ENCODE assay signal across 13 mouse cellular contexts in the genomic region with DNA sequence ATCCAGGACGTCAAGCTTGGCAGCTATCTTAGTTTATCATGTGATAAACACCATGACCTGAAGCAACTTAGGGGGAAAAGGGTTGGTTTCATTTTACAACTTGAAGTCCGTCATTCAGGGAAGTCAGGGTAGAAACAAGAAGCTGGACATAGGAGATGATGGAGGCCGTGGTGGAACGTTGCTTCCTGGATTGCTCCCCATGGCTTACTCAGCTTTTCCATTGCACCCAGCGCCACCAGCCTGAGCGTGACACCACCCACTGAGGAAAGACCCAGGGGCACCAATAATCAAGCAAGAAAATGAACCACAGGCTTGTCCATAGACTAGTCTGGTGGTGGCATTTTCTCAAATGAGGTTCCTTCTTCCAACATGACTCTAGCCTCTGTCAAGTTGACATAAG. TPM values are rescaled to one million over a fixed set of nuclear protein-coding genes. Genes with fewer than 3 reads are reported as not detected.
DNase-seq lines count a peak whose midpoint lies in the region; ATAC-seq and TF ChIP-seq lines count a peak whose summit lies in the region.
"Had no signal": no experiment of that assay in that cellular context is flagged by ENCODE, and none has a peak within 500 bp of the region (broad histone marks: within the 10 kb centered on the region; RNA-seq: fewer than 3 reads in every experiment).

No protein-coding gene starts in this region.

- no peaks in the 10 kb centered on the region for H3K27me3 ChIP-seq in heart, adult 2 months (ENCODE audit: control insufficient read depth, insufficient read depth, low read length)
- H3K27me3 ChIP-seq: heart, embryonic 15.5 days had no signal

- no peaks in the 10 kb centered on the region; the same call in 1 of the 2 replicates for H3K36me3 ChIP-seq in heart, adult 2 months (ENCODE audit: control insufficient read depth, insufficient read depth, low read length)

- TF ChIP-seq EP300 in heart, adult 2 months (IDR thresholded peaks at IDR 0.05; ENCODE audit: insufficient read depth, low read depth, low read length), result no peak

- DNase-seq in heart, adult 2 months, result peak in 1 of 2 experiments; percentile 46
- no peak for DNase-seq in heart, postnatal 4 days
- DNase-seq in 416B (ENCODE audit: low read depth), result peak; percentile 69
- DNase-seq in thymus, postnatal 14 days, result no peak
- no peak for DNase-seq in right cerebral cortex, postnatal 25 days
- no peak for DNase-seq in layer of hippocampus, adult 11-12 months (ENCODE audit: low spot score)
- DNase-seq: kidney, postnatal 36 days had no signal

- WGBS in heart, adult 2 months, result 71% methylated on average over 6 of the region's 6 CpGs

- intact Hi-C loops in heart, adult 2 months (cut with DNase I), result no loop called here

- H3K4me1 ChIP-seq in heart, adult 2 months (ENCODE audit: control insufficient read depth, insufficient read depth, low read length), result peaks cover 4% of the 10 kb centered on the region; the same call in 1 of the 2 replicates

- no peak overlapping the region for H3K9ac ChIP-seq in heart, adult 2 months (ENCODE audit: low read depth, low read length)
- H3K9ac ChIP-seq: heart, embryonic 15.5 days had no signal

- TF ChIP-seq POLR2A in heart, adult 2 months (IDR thresholded peaks at IDR 0.05; ENCODE audit: insufficient read depth, low read depth, low read length), result no peak

- H3K79me2 ChIP-seq in heart, adult 2 months (replicated peaks; ENCODE audit: control insufficient read depth, insufficient read depth, low read length), result no peaks in the 10 kb centered on the region; the same call in 1 of the 2 replicates

- peak overlapping the region; percentile 56 for H3K27ac ChIP-seq in heart, adult 2 months
- H3K27ac ChIP-seq: forebrain, embryonic 10.5 days; heart, embryonic 15.5 days had no signal

- peak; percentile 75 for ATAC-seq in granulocyte monocyte progenitor cell, adult 5-6 weeks (replicated peaks; ENCODE audit: poor library complexity, severe bottlenecking)
- peak; percentile 43 for ATAC-seq in megakaryocyte, adult 5-6 weeks (ENCODE audit: poor library complexity, severe bottlenecking)
- ATAC-seq: inflammation-experienced regulatory T-cells, adult 6 months had no signal

- TF ChIP-seq CTCF in heart, adult 2 months (IDR thresholded peaks at IDR 0.05), result no peak

- H3K4me3 ChIP-seq in heart, adult 2 months, result no peak overlapping the region
- H3K4me3 ChIP-seq: forebrain, embryonic 10.5 days; heart, embryonic 15.5 days had no signal

RNA-seq across cellular contexts. Expression of a gene that starts 11.1 kb away (rescaled TPM):
- total RNA-seq in heart, adult 2 months (2021), result 10 to 100 TPM in 1 of 2 experiments, 1 to 10 TPM in 1; 9.9 to 11.1 TPM
- polyA plus RNA-seq in heart, adult 2 months (2012; rRNA removed), result 16.5 and 18.8 TPM in 2 replicates
- 10 to 100 TPM; 17.9 to 19.4 TPM for total RNA-seq in heart, postnatal 4 days (2021)
- total RNA-seq in granulocyte monocyte progenitor cell, adult 5-6 weeks (2014; fragmentation: Nextera tagmentation), result 15.4 and 20.2 TPM in 2 replicates
- 7.1 and 12.6 TPM in 2 replicates for total RNA-seq in granulocyte monocyte progenitor cell, adult 5-6 weeks (2017)
- 59.1 and 68.1 TPM in 2 replicates for total RNA-seq in megakaryocyte, adult 5-6 weeks (2015)
- total RNA-seq in megakaryocyte, adult 5-6 weeks (2017), result 52.5 and 60.6 TPM in 2 replicates

RNA-seq across cellular contexts. Expression of a gene that starts 18.2 kb away (rescaled TPM):
- not detected for total RNA-seq in heart, adult 2 months (2021)
- polyA plus RNA-seq in heart, adult 2 months (2012; rRNA removed), result 0.18 and 0.23 TPM in 2 replicates
- 1 to 10 TPM; 6.2 to 7.6 TPM for total RNA-seq in heart, postnatal 4 days (2021)
- 5.3 and 5.4 TPM in 2 replicates for total RNA-seq in granulocyte monocyte progenitor cell, adult 5-6 weeks (2014; fragmentation: Nextera tagmentation)
- 8.7 and 13.2 TPM in 2 replicates for total RNA-seq in granulocyte monocyte progenitor cell, adult 5-6 weeks (2017)
- total RNA-seq in megakaryocyte, adult 5-6 weeks (2015), result 12.1 and 12.6 TPM in 2 replicates
- 12.7 and 16.9 TPM in 2 replicates for total RNA-seq in megakaryocyte, adult 5-6 weeks (2017)

RNA-seq across cellular contexts. Expression of a gene that starts 48.8 kb away (rescaled TPM):
- total RNA-seq in heart, adult 2 months (2021), result not detected
- not detected in 2 replicates for polyA plus RNA-seq in heart, adult 2 months (2012; rRNA removed)
- total RNA-seq in heart, postnatal 4 days (2021), result not detected
- not detected in 2 replicates for total RNA-seq in granulocyte monocyte progenitor cell, adult 5-6 weeks (2014; fragmentation: Nextera tagmentation)
- not detected in 2 replicates for total RNA-seq in granulocyte monocyte progenitor cell, adult 5-6 weeks (2017)
- not detected in 2 replicates for total RNA-seq in megakaryocyte, adult 5-6 weeks (2015)
- 0.08 TPM in 1 of 2 replicates, not detected in the other for total RNA-seq in megakaryocyte, adult 5-6 weeks (2017)
- polyA plus RNA-seq: C2C12; forebrain, embryonic 10.5 days; heart, embryonic 15.5 days; inflammation-experienced regulatory T-cells, adult 6 months had no signal

Comparison
In these comparisons a context has a peak if more than half of its experiments do, and no peak if none do; other contexts are left out.
1. RNA of a gene that starts 18.2 kb away (total RNA-seq): 12.1 to 16.9 TPM in megakaryocyte, adult 5-6 weeks, 5.3 to 13.2 TPM in granulocyte monocyte progenitor cell, adult 5-6 weeks and 6.2 to 7.6 TPM in heart, postnatal 4 days; not detected in heart, adult 2 months; every median in the first group is over 4 times any median in the second.